Mouse (Mus musculus) adrenal gland, postnatal 14 days (tissue): ENCODE results near the gene Mipep. TPM values are rescaled to one million over a fixed set of nuclear protein-coding genes. Genes with fewer than 3 reads are reported as not detected.

ENCODE experiments used
- DNase-seq: peaks from one replicate; pipeline ENCODE4 v3.0.0; 2021; ENCODE audit warnings: mixed read lengths
- total RNA-seq: library from RNA; stranded (reverse); gene quantifications from 2 replicates; pipeline ENCODE4 v1.2.3, GENCODE M21; 2021

The Mipep gene
- total RNA-seq, 1 experiment from 2014 or later: 53.8 TPM

- no peak for DNase-seq
These were observed 27.1 kb upstream of the Mipep start for GRCm38 (mm10) chr14:60757265-60757664.

- no peak for DNase-seq
These were observed 26.7 kb upstream of the Mipep start for GRCm38 (mm10) chr14:60757722-60758121.

GRCm38 (mm10) chr14:60759097-60759496 is 25.3 kb upstream of the Mipep start:
- no peak for DNase-seq

- DNase-seq: no peak
These were observed 22.6 kb upstream of the Mipep start for GRCm38 (mm10) chr14:60761801-60762200.

GRCm38 (mm10) chr14:60762754-60763153 is 21.6 kb upstream of the Mipep start:
- no peak for DNase-seq

GRCm38 (mm10) chr14:60763746-60764145 is 20.6 kb upstream of the Mipep start:
- no peak for DNase-seq

GRCm38 (mm10) chr14:60764526-60764925 is 19.8 kb upstream of the Mipep start:
- DNase-seq: no peak

GRCm38 (mm10) chr14:60765025-60765424 is 19.3 kb upstream of the Mipep start:
- DNase-seq: peak; percentile 63

- no peak for DNase-seq
These were observed 16.5 kb upstream of the Mipep start, which contains the start of gene C1qtnf9 for GRCm38 (mm10) chr14:60767884-60768283. TSS of gene C1qtnf9 (plus strand) at chr14:60768134.

GRCm38 (mm10) chr14:60769340-60769739 is 15.0 kb upstream of the Mipep start:
- peak; percentile 67 for DNase-seq

- DNase-seq: no peak
These were observed 13.8 kb upstream of the Mipep start for GRCm38 (mm10) chr14:60770594-60770993.

- DNase-seq: peak; percentile 84
These were observed 13.3 kb upstream of the Mipep start for GRCm38 (mm10) chr14:60771057-60771456.

GRCm38 (mm10) chr14:60773476-60773875 is 10.9 kb upstream of the Mipep start:
- peak; percentile 24 for DNase-seq

- DNase-seq: no peak
These were observed 7.9 kb upstream of the Mipep start for GRCm38 (mm10) chr14:60776521-60776920.

GRCm38 (mm10) chr14:60777485-60777919 is 6.9 kb upstream of the Mipep start:
- no peak for DNase-seq

GRCm38 (mm10) chr14:60779198-60779597 is 5.2 kb upstream of the Mipep start:
- no peak for DNase-seq

- DNase-seq: no peak
These were observed 2.2 kb upstream of the Mipep start for GRCm38 (mm10) chr14:60782121-60782656.

- peak; percentile 21 for DNase-seq
These were observed 1.2 kb upstream of the Mipep start for GRCm38 (mm10) chr14:60783196-60783595.

- peak; percentile 76 for DNase-seq
These were observed 5.7 kb downstream of the Mipep start for GRCm38 (mm10) chr14:60790103-60790502.

- DNase-seq: no peak
These were observed 12.4 kb downstream of the Mipep start for GRCm38 (mm10) chr14:60796600-60797322.

- DNase-seq: no peak
These were observed 13.2 kb downstream of the Mipep start for GRCm38 (mm10) chr14:60797596-60797995.

GRCm38 (mm10) chr14:60798721-60799120 is 14.3 kb downstream of the Mipep start:
- no peak for DNase-seq

- peak; percentile 30 for DNase-seq
These were observed 15.7 kb downstream of the Mipep start for GRCm38 (mm10) chr14:60799762-60800728.
